Mouse (Mus musculus): ENCODE results near the gene Pecr. TPM values are rescaled to one million over a fixed set of nuclear protein-coding genes. Genes with fewer than 3 reads are reported as not detected.

Pecr gene
- total RNA-seq (2021) = 10 to 100 TPM; 11.1 to 11.2 TPM

DNA sequence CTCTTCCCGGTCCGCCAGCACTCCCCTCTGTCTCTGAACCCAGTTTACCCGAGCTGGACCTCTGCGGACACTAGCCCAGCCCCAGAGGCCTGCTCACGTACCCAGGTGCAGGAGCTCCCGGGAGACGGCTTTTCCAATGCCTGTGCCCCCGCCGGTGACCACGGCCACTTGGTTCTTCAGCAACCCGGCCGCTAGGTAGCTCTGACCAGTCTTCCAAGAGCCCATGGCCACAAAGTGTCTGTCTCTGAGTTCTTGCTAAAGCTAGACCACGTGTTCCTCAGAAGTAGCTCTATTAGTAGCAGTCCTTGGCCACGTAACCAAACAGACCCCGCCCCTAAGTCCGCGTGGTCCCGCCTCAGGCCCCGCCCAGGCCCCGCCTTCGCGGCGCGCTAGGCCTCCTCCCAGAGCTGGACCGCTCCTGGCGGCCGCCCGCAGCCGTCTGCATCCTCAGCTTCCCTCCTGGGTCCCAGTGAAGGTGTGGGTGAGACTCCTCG lies at the start of gene Pecr, which contains the start of gene Tmem169:
Pecr (minus strand) TSS at position 323 of the 494 bp plus-strand sequence.
Tmem169 (plus strand) TSS at position 378 of the 494 bp plus-strand sequence.
- intact Hi-C loops (cut with DNase I) = no loop called here
- peak; percentile 82 for DNase-seq (ENCODE audit: low spot score)

DNA sequence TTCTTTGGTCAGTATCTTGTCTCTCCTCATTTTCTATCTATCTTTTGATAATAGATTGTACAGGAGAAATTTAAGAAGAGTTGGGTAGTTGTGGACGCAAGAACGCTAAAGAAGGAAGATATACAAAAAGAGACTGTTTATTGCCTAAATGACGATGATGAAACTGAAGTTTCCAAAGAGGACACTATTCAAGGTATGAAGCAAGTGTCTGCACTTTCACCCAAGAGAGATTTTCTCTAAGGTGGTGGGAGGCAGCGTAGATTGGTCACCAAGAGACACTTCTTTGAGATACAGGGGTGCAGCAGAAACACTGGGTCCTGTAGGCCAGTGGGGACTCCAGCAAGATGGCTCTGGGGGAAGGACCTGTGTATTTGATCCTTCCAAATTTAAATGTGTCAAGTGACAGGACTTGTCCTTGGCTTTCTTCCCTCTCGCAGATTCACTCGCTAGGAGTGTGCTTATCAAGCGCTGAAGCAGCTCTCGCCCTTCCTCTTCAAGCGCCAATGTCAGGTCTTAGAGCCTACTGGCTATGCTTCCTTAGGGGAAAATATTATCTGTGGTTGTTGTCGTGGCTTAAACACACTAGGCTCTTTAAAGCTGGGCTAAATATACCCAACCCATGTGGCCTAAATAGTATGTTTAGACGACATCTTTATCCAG lies 42.2 kb upstream of the Pecr start:
- intact Hi-C loops (cut with DNase I) = no loop called here
- DNase-seq (ENCODE audit: low spot score) = no peak

DNA sequence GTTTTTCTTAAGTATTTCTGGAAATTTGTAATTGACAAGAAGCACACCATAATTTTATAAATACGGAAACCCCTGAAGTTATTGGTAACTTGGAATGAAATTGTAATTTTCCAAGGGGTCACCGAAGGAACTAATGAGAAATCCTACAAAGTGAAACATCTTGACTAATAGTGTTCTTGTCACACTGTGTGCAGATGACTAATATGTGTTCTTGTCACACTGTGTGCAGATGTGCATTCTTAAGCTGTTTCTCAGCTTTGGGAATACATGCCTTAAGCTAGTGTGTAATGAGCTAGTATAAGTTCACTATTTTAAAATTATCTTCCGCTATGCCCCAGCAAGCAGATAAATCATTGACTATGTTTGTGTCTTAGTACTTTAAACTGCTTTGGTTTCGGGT lies 39.1 kb upstream of the Pecr start:
- no peak for DNase-seq (ENCODE audit: low spot score)
- intact Hi-C loops (cut with DNase I) = no loop called here

DNA sequence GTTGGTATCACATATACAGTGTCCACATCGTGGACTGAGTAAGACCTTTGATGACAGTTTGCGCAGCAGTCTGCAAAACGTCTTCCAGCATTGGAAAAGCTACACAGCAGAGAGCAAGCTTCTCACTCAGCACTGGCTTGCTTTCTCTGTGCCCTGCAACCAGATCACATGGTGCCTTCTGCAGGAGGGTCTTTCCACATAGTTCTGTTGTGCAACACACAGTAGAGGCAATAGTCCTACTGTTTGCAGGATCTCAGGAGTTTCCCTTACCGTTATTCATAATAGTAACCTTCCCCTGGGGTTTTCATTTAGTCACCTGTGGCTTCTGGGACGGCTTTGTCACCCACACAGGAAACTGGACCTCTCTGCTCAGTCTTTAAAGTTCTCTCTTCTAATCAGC lies 36.6 kb upstream of the Pecr start:
- intact Hi-C loops (cut with DNase I) = no loop called here
- no peak for DNase-seq (ENCODE audit: low spot score)

DNA sequence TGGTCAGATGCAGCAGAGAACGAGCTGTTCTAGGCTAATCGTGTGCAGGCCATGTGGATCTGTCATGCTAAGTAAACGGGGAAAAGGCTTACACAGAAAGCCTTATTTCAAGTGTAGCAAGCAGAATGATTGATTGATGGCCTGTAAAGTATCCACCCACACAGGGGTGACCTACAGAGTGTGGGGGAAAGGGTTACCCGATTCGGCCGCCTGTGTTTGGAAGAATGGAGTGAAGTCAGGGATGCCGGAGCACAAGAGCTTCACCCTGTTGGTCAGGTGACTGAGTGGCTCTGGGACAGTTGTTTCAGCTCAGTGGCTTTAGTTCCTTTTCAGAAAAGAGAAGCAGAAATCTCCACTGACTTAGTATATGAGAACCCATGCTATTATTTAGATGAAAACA lies 32.8 kb upstream of the Pecr start:
- intact Hi-C loops (cut with DNase I) = loop anchor here (10.0 kb wide), 1 partner anchor 398 kb away; the partner anchor contains the start of gene Rpl37a
- no peak for DNase-seq (ENCODE audit: low spot score)

DNA sequence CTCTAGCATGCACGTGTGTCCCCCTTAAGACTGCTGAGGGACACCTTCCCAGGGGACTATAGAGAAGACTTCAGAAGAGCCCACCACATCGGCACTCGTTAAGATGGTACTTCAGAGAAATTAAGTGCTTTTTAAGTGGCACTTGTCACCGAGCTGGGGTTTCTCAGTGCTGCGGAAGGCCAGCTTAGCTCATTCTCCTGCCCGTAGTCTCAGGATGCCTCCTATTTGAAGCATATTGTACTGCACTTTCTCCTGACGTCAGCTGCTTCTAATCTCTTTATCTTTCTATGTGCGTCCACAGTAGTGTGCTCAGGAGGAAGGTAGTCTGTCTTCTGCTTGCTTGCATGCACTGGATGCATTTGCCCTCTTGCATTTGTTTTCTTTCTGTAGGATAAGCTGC lies 32.3 kb upstream of the Pecr start:
- DNase-seq (ENCODE audit: low spot score) = no peak
- intact Hi-C loops (cut with DNase I) = loop anchor here (10.0 kb wide), 1 partner anchor 398 kb away; the partner anchor contains the start of gene Rpl37a

DNA sequence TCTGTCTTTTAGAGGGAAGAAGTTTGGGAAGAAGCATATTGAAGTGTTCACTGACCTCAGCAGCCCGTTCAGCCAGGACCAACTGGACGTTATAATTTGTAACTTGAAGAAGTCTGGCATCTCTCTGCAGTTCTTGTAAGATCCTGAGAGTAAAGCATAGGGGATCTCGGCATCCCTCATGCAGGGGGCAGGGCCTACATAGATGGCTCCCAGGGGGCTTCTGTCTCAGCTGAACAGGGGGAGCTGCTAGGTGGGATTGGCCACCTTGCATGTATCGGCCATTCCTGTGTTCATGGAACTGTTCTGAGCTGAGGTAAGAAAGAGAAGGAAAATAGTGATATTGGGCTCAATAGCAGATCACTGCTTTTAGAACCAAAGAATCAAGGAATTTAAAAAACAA lies 31.3 kb upstream of the Pecr start:
- DNase-seq (ENCODE audit: low spot score) = no peak
- intact Hi-C loops (cut with DNase I) = loop anchor here (10.0 kb wide), 1 partner anchor 399 kb away; the partner anchor contains the start of gene Rpl37a

DNA sequence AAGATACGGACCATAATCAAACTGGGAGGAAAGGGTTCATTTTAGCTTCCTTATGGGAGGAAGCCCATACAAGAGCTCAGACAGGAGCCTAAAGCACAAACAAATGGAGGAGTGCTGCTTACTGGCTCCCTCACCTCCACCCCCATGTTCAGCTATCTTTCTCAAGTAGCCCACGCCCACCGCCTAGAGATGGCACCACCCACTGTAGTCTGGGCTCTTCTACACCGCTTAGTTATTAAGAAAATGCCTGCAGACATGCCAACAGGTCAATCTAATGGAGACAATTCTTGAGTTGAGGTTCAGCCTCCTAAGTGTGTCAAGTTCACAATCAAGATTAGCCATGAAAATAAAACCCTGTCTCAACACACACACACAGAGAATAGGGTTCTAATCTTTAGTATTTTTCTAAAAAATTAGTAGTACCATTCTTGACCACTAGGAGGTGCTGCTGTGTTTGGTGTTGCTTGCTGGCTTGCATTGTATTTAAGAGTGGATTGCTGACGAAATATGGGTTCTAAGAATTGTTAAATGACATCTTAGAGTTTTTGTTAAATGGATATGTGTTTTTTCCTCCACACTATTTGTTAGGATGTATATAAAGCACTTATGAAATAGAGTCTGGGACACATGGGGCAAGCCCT lies 29.4 kb upstream of the Pecr start:
- intact Hi-C loops (cut with DNase I) = loop anchor here (5.0 to 10.0 kb wide), 3 partner anchors 264 to 544 kb away; partner anchors contain the start of gene Rpl37a
- DNase-seq (ENCODE audit: low spot score) = no peak

DNA sequence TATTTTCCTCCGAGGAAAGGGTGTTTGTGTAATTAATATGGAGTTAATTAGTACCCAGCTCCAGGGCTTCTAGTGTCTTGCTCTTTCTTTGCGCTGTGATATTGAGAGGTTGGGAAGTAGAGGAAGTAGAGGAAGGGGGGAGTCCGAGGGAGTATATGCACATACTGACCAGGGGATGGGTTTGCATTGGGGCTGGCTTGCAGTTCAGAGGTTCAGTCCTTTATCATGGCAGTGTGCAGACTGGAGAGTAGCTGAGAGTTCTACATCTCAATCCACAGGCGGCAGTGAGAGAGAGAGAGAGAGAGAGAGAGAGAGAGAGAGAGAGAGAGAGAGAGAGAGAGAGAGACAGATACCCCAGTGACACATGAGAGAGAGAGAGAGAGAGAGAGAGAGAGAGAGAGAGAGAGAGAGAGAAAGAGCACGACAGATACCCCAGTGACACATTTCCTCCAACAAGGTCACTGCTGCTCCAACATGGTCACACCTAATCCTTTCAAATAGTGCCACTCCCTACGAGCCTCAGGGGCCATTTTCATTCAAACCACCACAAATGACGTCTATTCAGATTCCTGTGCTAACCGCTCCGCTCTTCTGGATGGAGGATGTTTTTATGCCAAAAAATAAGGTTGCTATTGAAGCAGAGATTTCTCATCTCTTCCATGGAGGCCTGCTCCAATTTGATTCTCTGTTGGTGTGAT lies 28.7 kb upstream of the Pecr start:
- no peak for DNase-seq (ENCODE audit: low spot score)
- intact Hi-C loops (cut with DNase I) = loop anchor here (5.0 to 10.0 kb wide), 3 partner anchors 264 to 544 kb away; partner anchors contain the start of gene Rpl37a

DNA sequence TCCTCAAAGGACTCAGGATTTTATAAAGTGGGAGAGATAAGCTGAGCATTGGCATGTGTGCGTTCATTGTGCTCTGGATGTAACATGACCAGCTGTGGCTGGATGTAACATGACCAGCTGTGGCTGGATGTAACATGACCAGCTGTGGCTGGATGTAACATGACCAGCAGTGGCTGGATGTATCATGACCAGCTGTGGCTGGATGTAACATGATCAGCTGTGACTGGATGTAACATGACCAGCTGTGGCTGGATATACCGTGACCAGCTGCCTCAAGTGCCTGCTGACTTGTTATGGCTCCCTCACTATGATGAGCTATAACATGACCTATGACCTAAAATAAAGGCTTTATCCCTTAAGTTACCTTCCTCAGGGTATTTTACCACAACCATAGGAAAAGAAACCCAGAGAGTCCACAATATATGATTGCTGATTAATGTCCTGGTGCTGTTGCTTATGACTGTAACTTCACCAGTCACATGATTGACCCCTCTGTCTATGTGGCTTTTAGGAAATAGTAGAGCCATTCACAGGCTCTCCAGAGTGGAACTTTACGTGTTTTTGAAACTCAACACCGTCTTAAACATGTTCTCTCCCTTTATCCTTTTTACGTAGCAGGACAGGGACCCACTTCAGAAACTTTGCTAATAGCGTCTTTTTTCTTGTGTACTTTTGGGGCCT lies 25.8 kb upstream of the Pecr start:
- intact Hi-C loops (cut with DNase I) = loop anchor here (5.0 to 10.0 kb wide), 4 partner anchors 73 to 547 kb away; partner anchors contain the start of gene Rpl37a
- no peak for DNase-seq (ENCODE audit: low spot score)

DNA sequence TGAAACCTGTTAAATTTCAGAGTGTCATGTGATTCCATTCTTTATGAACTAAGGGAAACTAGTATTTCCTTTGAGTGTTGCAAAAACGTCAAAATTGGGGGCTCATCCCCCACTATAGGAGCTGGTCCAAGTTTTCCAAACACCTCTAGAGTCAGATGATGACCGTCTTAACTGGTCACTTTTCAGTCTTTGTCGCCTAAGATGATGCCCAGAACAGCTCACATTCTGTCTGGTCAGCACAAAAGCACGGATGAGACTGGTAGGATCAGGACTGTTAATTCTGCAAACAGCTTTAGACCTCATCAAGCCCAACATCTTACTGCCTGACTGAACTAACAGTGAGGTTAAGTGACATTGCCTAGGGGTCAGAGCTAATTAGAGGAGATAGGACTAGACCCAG lies 24.8 kb upstream of the Pecr start:
- intact Hi-C loops (cut with DNase I) = loop anchor here (5.0 kb wide), 1 partner anchor 72 kb away; no protein-coding TSS in a partner anchor

DNA sequence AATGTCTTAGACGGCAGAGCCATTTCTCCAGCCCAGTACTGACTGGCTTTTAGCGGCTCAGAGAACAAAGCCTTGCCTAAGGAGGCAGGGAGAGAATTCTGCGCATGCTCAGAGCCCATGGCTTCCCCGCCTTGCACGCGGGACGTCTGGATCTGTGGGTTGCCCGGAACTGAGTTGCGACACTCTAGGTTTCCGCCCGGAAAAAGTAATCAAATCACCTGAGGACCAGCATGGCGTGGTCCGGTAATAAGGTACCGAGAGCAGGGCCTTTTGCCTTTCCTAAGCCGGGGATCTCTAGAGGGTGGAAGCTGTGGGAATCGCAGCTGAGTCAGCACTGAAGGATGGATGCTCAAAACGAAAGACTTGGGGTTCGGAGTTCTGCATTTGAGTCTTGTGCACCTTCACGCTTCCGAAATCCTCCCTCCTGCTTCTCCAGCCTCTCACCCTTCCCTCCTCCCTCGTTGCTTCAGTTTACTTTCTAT lies 23.2 kb upstream of the Pecr start, which contains the start of gene Xrcc5:
Xrcc5 (plus strand) TSS at position 105 of the 482 bp plus-strand sequence.
- peak; percentile 73 for DNase-seq (ENCODE audit: low spot score)
- intact Hi-C loops (cut with DNase I) = loop anchor here (5.0 kb wide), 1 partner anchor 70 kb away; no protein-coding TSS in a partner anchor

More for the DNA sequence above, 24.8 kb upstream of the Pecr start:
- no peak for DNase-seq (ENCODE audit: low spot score)

DNA sequence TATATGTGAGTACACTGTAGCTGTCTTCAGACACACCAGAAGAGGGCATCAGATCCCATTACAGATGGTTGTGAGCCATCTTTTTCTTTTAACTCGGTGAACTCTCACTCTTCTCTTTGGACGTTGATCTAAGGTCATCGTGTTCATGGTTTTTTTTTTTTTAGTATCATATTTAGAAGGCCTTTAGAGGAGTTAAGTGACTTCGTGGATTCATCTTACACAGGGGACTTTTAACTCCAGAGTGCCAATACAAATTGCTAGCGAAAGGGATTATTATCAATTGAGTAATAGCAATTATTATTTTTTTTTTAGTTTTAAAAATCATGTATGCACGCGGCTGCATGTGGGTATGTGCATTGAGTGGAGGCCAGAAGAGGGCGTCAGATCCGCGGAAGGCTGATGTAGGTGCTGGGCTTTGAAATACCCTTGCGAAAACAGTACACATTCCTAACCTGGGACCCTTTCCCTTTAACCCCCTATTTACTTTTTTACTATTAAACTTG lies 22.6 kb upstream of the Pecr start:
- DNase-seq (ENCODE audit: low spot score) = no peak
- intact Hi-C loops (cut with DNase I) = loop anchor here (5.0 kb wide), 1 partner anchor 69 kb away; no protein-coding TSS in a partner anchor

DNA sequence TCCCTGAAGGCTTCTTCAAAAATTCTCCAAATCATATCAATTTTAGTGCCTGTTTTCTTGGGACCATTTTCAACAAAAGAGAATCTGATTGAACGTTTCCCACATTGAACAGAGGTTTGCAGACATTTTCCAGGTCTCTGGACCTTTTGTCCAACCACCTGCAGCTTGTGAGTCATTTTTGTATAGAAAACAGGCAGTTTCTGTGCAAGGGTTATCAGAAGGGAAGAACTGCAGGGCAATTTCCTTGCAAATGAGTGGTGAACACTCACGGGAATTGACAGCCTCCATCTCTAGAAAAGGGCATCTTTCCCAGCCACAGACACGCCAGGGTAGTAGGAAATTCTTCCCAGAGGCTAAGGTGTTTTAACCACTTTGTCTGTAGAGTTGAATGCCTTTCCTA lies 22.1 kb upstream of the Pecr start:
- intact Hi-C loops (cut with DNase I) = loop anchor here (5.0 kb wide), 1 partner anchor 69 kb away; no protein-coding TSS in a partner anchor
- DNase-seq (ENCODE audit: low spot score) = no peak

DNA sequence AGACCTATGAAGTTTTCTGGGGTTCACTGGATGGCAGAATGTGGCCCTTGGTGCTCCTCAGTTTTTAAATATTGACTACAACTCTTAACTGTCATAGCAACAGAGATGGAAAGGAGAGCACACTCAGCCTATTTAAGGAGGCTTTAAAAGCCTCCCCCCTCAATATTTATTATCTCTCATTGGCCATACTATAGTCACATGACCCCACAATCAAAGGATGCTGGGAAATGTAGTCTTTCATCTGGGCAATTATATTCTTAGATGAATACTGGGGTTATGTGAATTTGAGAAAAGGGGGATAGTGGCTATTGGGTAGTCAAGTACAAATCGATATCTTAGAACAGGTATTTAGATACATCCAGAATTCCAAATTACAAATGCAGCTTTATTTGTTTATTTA lies 17.7 kb upstream of the Pecr start:
- intact Hi-C loops (cut with DNase I) = no loop called here
- no peak for DNase-seq (ENCODE audit: low spot score)

DNA sequence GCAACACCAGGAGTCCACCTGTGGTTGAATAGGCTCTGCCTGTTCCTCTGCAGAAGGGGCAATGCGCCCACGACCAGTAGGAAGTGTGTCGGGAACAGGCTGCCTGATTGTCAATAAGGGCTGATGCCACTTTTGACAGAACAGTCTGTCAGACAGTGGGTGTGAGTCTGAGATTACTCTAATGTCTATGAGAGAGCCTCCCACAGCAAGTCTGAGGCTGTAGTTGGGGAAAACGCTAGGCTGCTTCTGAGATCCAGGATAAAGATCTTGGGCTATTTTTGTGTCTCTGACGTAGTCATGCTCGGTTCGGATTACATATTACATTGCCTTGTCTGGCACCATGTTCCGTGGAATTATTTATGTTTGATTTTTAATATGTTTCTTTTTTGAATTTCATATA lies 11.6 kb upstream of the Pecr start:
- no peak for DNase-seq (ENCODE audit: low spot score)
- intact Hi-C loops (cut with DNase I) = no loop called here

DNA sequence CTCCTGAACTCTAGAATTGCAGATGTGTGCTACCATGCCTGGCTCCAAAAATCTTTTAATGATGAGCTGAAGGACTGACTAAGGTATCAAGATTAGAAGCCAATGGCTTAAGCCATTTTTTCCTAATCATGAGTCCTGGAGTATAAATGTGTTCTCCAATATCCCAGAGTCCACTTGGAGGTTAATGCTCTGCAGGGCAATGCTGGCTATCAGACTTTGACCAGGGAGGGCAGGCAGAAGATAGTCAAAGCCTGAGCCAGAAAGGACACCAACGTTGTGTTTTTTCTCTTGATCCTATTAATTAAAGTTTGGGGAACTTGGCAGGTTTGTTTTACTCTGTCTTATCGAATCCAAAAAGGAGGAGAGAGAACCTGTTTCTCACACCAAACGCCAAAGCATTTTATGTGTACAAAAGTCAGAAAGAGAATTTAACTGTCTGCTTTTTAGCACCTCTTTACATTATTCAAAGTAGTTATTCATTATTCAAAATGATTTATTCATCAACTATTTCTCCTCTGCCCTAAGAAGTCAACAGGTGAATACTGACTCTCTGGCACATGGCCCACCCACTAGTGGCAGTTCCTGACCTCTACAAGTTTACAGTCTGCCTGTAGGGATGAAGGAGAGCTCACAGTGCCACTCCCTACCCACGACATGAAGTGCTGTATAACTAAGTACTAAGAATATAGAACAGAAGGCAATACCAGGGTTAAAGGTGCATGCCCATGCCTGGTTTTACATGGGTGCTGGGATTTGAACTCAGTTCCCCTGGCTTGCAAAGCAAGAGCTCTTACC lies 10.0 kb upstream of the Pecr start:
- intact Hi-C loops (cut with DNase I) = no loop called here

DNA sequence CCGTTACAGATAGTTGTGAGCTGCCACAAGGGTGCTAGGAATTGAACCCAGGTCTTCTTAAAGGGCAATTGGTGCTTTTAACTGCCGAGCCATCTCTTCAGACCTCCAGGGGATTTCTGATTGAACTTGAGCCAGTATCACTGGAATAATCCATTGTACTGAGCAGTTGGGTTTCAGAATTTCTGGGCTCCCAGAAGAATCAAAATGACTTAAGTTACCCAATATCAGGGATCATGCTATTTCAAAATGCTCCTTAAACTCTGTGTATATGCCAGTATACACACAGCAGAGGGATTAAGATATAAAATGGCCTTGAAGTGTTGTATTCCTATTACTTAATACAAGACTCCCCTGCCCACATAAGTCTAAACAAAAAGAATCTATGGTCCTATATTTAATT lies 7.8 kb upstream of the Pecr start:
- intact Hi-C loops (cut with DNase I) = no loop called here
- DNase-seq (ENCODE audit: low spot score) = no peak

More for the DNA sequence above, 10.0 kb upstream of the Pecr start:
- DNase-seq (ENCODE audit: low spot score) = no peak

All from heart, postnatal 25 days (tissue).